Mouse (Mus musculus) thymus, adult 2 months (tissue): ENCODE results near the gene Coro1b.

Experiments
- CTCF ChIP-seq: fragments of 200-500 bp; IDR thresholded peaks from 2 replicates; pipeline ENCODE4 v1.5.1; 2012; ENCODE audit warnings: mild to moderate bottlenecking, control low read depth, low read length, moderate library complexity, borderline replicate concordance; ENCODE audit not compliant: control insufficient read depth, poor library complexity, insufficient read depth; ENCODE audit errors: extremely low read depth
- POLR2A ChIP-seq: fragments of 200-500 bp; IDR thresholded peaks from 2 replicates; pipeline ENCODE4 v1.6.1; 2012; ENCODE audit warnings: mild to moderate bottlenecking, low read length, control low read depth, moderate library complexity; ENCODE audit not compliant: control insufficient read depth, poor library complexity, insufficient read depth; ENCODE audit errors: extremely low read depth

DNA sequence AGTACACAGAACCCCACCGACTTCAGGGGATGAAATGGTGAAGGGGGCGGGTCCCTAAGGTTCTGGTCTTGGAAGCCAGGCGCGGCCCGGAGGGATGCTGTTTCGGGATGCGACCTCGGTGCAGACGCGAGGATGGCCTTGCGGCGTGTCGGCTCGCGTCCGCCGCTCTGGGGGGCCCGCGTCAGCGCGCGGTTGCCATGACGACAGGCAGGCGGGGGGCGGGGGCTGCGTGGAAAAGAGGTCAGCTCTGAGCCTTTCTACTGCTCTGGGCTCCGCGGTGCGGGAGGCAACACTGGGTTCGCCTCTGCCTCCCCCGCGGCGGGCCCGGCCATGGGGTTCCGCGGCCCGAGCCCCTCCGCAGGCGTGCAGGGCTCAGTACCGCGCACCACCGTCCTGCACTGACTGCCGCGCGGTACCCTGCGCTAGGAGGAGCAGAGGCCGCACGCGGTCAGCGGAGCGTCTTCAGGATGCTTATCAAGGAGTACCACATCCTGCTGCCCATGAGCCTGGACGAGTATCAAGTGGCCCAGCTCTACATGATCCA, 47.6 kb upstream of the Coro1b start:
- TF ChIP-seq CTCF (0 out of 2 replicates have a peak, but pooled peaks have one; percentile 19), POLR2A (no peak)
